Mouse (Mus musculus) heart, embryonic 14.5 days (tissue): ENCODE results near the gene Dpp8. TPM values are rescaled to one million over a fixed set of nuclear protein-coding genes. Genes with fewer than 3 reads are reported as not detected.

Experiments
- ATAC-seq: fragments of 200-750 bp; cut with Nextera tagmentation; 2 replicates; pipeline ENCODE4 v1.8.0; 2017; ENCODE audit warnings: low read depth, moderate TSS enrichment; ENCODE audit not compliant: insufficient number of reproducible peaks, insufficient read depth, low FRiP score
- H3K27ac ChIP-seq, 2 experiments: fragments of 200-500 bp in 1 of 2; fragments of 300-500 bp in 1 of 2; sonication (generic) in 1 of 2; replicated peaks in 1 of 2; 2 replicates each; pipeline ENCODE4 v1.5.1; 2012 to 2014; ENCODE audit warnings: low read depth in 2 of 2, low read length in 2 of 2, control low read depth in 1 of 2, mild to moderate bottlenecking in 1 of 2, mixed read lengths in 1 of 2; ENCODE audit not compliant: control insufficient read depth in 1 of 2, insufficient read depth in 1 of 2
- H3K27me3 ChIP-seq: fragments of 300-500 bp; sonication (generic); 2 replicates; pipeline ENCODE4 v1.6.1; 2014; ENCODE audit warnings: mild to moderate bottlenecking, low read length, control low read depth; ENCODE audit not compliant: control insufficient read depth, insufficient read depth
- H3K36me3 ChIP-seq: fragments of 300-500 bp; sonication (generic); 2 replicates; pipeline ENCODE4 v1.6.1; 2014; ENCODE audit warnings: mild to moderate bottlenecking, control low read depth, low read length, mixed read lengths; ENCODE audit not compliant: control insufficient read depth, insufficient read depth
- H3K4me1 ChIP-seq, 2 experiments: fragments of 200-500 bp in 1 of 2; fragments of 300-500 bp in 1 of 2; sonication (generic) in 1 of 2; 2 replicates each; pipeline ENCODE4 v1.6.1; 2012 to 2014; ENCODE audit warnings: low read length in 2 of 2, control low read depth in 1 of 2, mixed read lengths in 1 of 2; ENCODE audit not compliant: control insufficient read depth in 2 of 2, insufficient read depth in 2 of 2
- H3K4me2 ChIP-seq: fragments of 300-500 bp; sonication (generic); 2 replicates; pipeline ENCODE4 v1.6.1; 2014; ENCODE audit warnings: mild to moderate bottlenecking, low read length
- H3K4me3 ChIP-seq, 2 experiments: fragments of 200-500 bp in 1 of 2; fragments of 300-500 bp in 1 of 2; sonication (generic) in 1 of 2; 2 replicates each; pipeline ENCODE4 v1.5.1; 2012 to 2014; ENCODE audit warnings: low read length in 2 of 2, mild to moderate bottlenecking in 2 of 2, control low read depth in 1 of 2, low read depth in 1 of 2, moderate library complexity in 1 of 2; ENCODE audit not compliant: control insufficient read depth in 1 of 2, insufficient read depth in 1 of 2
- H3K9ac ChIP-seq: fragments of 300-500 bp; sonication (generic); 2 replicates; pipeline ENCODE4 v1.6.1; 2014; ENCODE audit warnings: mild to moderate bottlenecking, low read length
- H3K9me3 ChIP-seq: fragments of 300-500 bp; sonication (generic); 2 replicates; pipeline ENCODE4 v1.6.1; 2016; ENCODE audit warnings: low read length, control low read depth; ENCODE audit not compliant: control insufficient read depth
- WGBS: fragments of 180-500 bp; shearing (Covaris S2); extraction: QIAGEN DNeasy Blood & Tissue Kit; methylation state at CpG from one replicate; pipeline ENCODE4 v1.1.7; 2014; 5-methylcytosine and 5-hydroxymethylcytosine counted together
- polyA plus RNA-seq: library from polyadenylated mRNA; unstranded; fragments of >200 nt; fragmentation: Nextera tagmentation; extraction: Ambion mirVana; gene quantifications from 2 replicates; pipeline ENCODE4 v1.2.1, GENCODE M21; 2014

Gene Dpp8
- polyA plus RNA-seq, 1 experiment from 2014 or later, result 27.9 TPM

- Histone ChIP-seq H3K9me3 (no peaks in the 10 kb centered on the region), H3K27ac (peak overlapping the region in 1 of 2 experiments; percentile 53; a peak in 2 of 4 replicates), H3K4me3 (peak overlapping the region; percentile 15 to 18; a peak in 3 of 4 replicates), H3K27me3 (no peaks in the 10 kb centered on the region), H3K9ac (peak overlapping the region; percentile 61), H3K36me3 (no peaks in the 10 kb centered on the region), H3K4me2 (peak overlapping the region; percentile 59), H3K4me1 (peaks cover 6 to 10% of the 10 kb centered on the region in 2 experiments)
- 18% methylated on average over 24 of the region's 24 CpGs for whole genome bisulfite sequencing
- ATAC-seq, result no peak
These were observed 77.2 kb downstream of the Dpp8 start for GRCm38 (mm10) chr9:65109132-65110072.

- Histone ChIP-seq H3K4me3 (no peak overlapping the region), H3K27ac (no peak overlapping the region), H3K4me2 (no peak overlapping the region), H3K27me3 (no peaks in the 10 kb centered on the region), H3K9ac (no peak overlapping the region), H3K4me1 (peaks cover 9 to 20% of the 10 kb centered on the region in 2 experiments), H3K36me3 (0 out of 2 replicates have a peak, but pooled peaks cover 5% of the 10 kb centered on the region), H3K9me3 (no peaks in the 10 kb centered on the region)
- 81% methylated on average over 5 of the region's 5 CpGs for WGBS
- ATAC-seq, result no peak
These were observed 79.5 kb downstream of the Dpp8 start for GRCm38 (mm10) chr9:65111698-65112097.

- no peak overlapping the region for H3K9ac ChIP-seq
- H3K36me3 ChIP-seq, result 0 out of 2 replicates have a peak, but pooled peaks cover 5% of the 10 kb centered on the region
- no peak for ATAC-seq
- no peak overlapping the region for H3K4me3 ChIP-seq
- WGBS, result 89% methylated on average over 2 of the region's 2 CpGs
- no peaks in the 10 kb centered on the region for H3K9me3 ChIP-seq
- H3K27me3 ChIP-seq, result no peaks in the 10 kb centered on the region
- no peak overlapping the region for H3K4me2 ChIP-seq
- H3K4me1 ChIP-seq, result peaks cover 9 to 20% of the 10 kb centered on the region in 2 experiments
- no peak overlapping the region for H3K27ac ChIP-seq
These were observed 81.5 kb downstream of the Dpp8 start for GRCm38 (mm10) chr9:65113694-65114093.

GRCm38 (mm10) chr9:65115891-65116290 is 83.7 kb downstream of the Dpp8 start:
- Histone ChIP-seq H3K27ac (peak overlapping the region; percentile 23 to 72), H3K4me3 (no peak overlapping the region), H3K36me3 (0 out of 2 replicates have a peak, but pooled peaks cover 5% of the 10 kb centered on the region), H3K9me3 (no peaks in the 10 kb centered on the region), H3K27me3 (no peaks in the 10 kb centered on the region), H3K9ac (no peak overlapping the region; the same call in 1 of the 2 replicates), H3K4me2 (no peak overlapping the region; the same call in 1 of the 2 replicates), H3K4me1 (peaks cover 4 to 10% of the 10 kb centered on the region in 2 experiments; a peak in 2 of 4 replicates)
- WGBS, result 27% methylated on average over 2 of the region's 2 CpGs
- ATAC-seq, result no peak

- H3K4me3 ChIP-seq, result no peak overlapping the region
- WGBS, result 63% methylated on average over 2 of the region's 2 CpGs
- peaks cover 10% of the 10 kb centered on the region for H3K27me3 ChIP-seq
- H3K4me1 ChIP-seq, result peaks cover 4 to 10% of the 10 kb centered on the region in 2 experiments; a peak in 2 of 4 replicates
- H3K36me3 ChIP-seq, result 0 out of 2 replicates have a peak, but pooled peaks cover 5% of the 10 kb centered on the region
- H3K27ac ChIP-seq, result no peak overlapping the region
- no peak overlapping the region for H3K9ac ChIP-seq
- H3K4me2 ChIP-seq, result no peak overlapping the region
- ATAC-seq, result no peak
- no peaks in the 10 kb centered on the region for H3K9me3 ChIP-seq
These were observed 85.3 kb downstream of the Dpp8 start for GRCm38 (mm10) chr9:65117516-65117915.

- ATAC-seq, result no peak
- Histone ChIP-seq H3K9me3 (no peaks in the 10 kb centered on the region), H3K9ac (no peak overlapping the region), H3K4me2 (no peak overlapping the region), H3K27me3 (peaks cover 26% of the 10 kb centered on the region), H3K4me1 (peaks cover 7 to 11% of the 10 kb centered on the region in 2 experiments), H3K4me3 (no peak overlapping the region), H3K27ac (no peak overlapping the region), H3K36me3 (0 out of 2 replicates have a peak, but pooled peaks cover 6% of the 10 kb centered on the region)
- 4% methylated on average over 3 of the region's 3 CpGs for WGBS
These were observed 88.7 kb downstream of the Dpp8 start for GRCm38 (mm10) chr9:65120935-65121334.

- Histone ChIP-seq H3K9me3 (no peaks in the 10 kb centered on the region), H3K27me3 (peaks cover 26% of the 10 kb centered on the region), H3K4me3 (peak overlapping the region in 1 of 2 experiments; percentile 2; a peak in 1 of 4 replicates), H3K4me1 (peaks cover 3 to 5% of the 10 kb centered on the region in 2 experiments; a peak in 2 of 4 replicates), H3K36me3 (0 out of 2 replicates have a peak, but pooled peaks cover 11% of the 10 kb centered on the region), H3K27ac (no peak overlapping the region), H3K9ac (0 out of 2 replicates have a peak overlapping the region, but pooled peaks have one; percentile 25), H3K4me2 (peak overlapping the region; percentile 36; the same call in 1 of the 2 replicates)
- no peak for ATAC-seq
- 11% methylated on average over 17 of the region's 18 CpGs for WGBS
These were observed 90.3 kb downstream of the Dpp8 start for GRCm38 (mm10) chr9:65122545-65122944.
